Mouse (Mus musculus) C2C12 (cell line): Measurements from ENCODE around the gene Immp2l. TPM values are rescaled to one million over a fixed set of nuclear protein-coding genes. Genes with fewer than 3 reads are reported as not detected.
"Not testable (repeated sequence)": the region's sequence is repeated elsewhere in the genome, so short reads cannot be mapped to it uniquely, and the experiment has no call there.

Experiments used
- H3K27me3 ChIP-seq: one replicate; pipeline ENCODE4 v1.6.1; 2011; ENCODE audit not compliant: control insufficient read depth, insufficient read depth, insufficient read length
- H3K36me3 ChIP-seq: one replicate; pipeline ENCODE4 v1.6.1; 2011; ENCODE audit not compliant: control insufficient read depth, insufficient read depth
- H3K4me3 ChIP-seq: one replicate; pipeline ENCODE4 v1.5.1; 2011; ENCODE audit warnings: mild to moderate bottlenecking, control low read depth; ENCODE audit not compliant: poor library complexity, insufficient read depth, severe bottlenecking
- H3K79me2 ChIP-seq: one replicate; pipeline ENCODE4 v1.6.1; 2011; ENCODE audit not compliant: control insufficient read depth, insufficient read depth
- H3K79me3 ChIP-seq: one replicate; pipeline ENCODE4 v1.6.1; 2011; ENCODE audit warnings: low read depth, control low read depth
- H3ac ChIP-seq: one replicate; pipeline ENCODE3; 2011; ENCODE audit warnings: low read depth; ENCODE audit not compliant: control insufficient read depth, insufficient read length
- CEBPB ChIP-seq: IDR thresholded peaks from one replicate; pipeline ENCODE4 v1.6.1; 2011; ENCODE audit warnings: low read depth, mild to moderate bottlenecking, control low read depth, moderate library complexity
- CTCF ChIP-seq: IDR thresholded peaks from one replicate; pipeline ENCODE4 v1.5.1; 2011; ENCODE audit not compliant: control insufficient read depth, insufficient read depth, insufficient read length
- FOSL1 ChIP-seq: IDR thresholded peaks from one replicate; pipeline ENCODE4 v1.8.0; 2011; ENCODE audit warnings: mild to moderate bottlenecking, low read length; ENCODE audit not compliant: poor library complexity, insufficient read depth, severe bottlenecking
- MAX ChIP-seq: IDR thresholded peaks from one replicate; pipeline ENCODE4 v1.6.1; 2011; ENCODE audit warnings: mild to moderate bottlenecking, control low read depth
- MYOD1 ChIP-seq: IDR thresholded peaks from one replicate; pipeline ENCODE4 v1.6.1; 2011; ENCODE audit warnings: low read depth; ENCODE audit not compliant: control insufficient read depth, insufficient read length
- MYOG ChIP-seq: IDR thresholded peaks from one replicate; pipeline ENCODE4 v1.6.1; 2011; ENCODE audit not compliant: control insufficient read depth, insufficient read length; ENCODE audit errors: extremely low read depth
- USF1 ChIP-seq: IDR thresholded peaks from one replicate; pipeline ENCODE4 v1.6.1; 2011; ENCODE audit warnings: low read depth, mild to moderate bottlenecking, control low read depth, moderate library complexity
- polyA plus RNA-seq: library from polyadenylated mRNA; unstranded; fragments of >200 nt; fragmentation: generic; extraction: Trizol; gene quantifications from one replicate; pipeline ENCODE4 v1.2.1, GENCODE M21; 2012; ENCODE audit warnings: missing spikeins

Immp2l gene
- polyA plus RNA-seq, 1 experiment = 6.2 TPM

DNA sequence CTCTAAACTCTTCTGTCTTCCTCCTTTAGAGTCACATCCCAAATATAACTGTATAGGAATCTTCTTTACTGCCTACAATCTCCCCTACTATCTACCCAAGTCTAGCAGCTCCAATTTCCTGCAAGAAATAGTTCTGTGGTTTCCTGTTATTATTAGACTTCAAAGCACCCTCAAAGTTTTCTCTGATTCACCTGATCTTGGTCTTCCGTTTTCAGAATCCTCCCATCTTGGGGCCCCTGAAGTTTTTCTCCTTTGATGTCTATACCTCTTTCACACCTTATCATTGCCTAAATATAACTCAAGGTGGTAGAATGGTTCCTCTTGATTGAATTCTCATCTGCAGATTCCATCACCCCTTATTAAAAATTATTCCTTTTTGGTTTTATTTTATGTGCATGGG lies 704.6 kb downstream of the Immp2l start:
- no peaks in the 10 kb centered on the region for H3K79me3 ChIP-seq
- H3K27me3 ChIP-seq = no peaks in the 10 kb centered on the region
- H3K79me2 ChIP-seq = no peaks in the 10 kb centered on the region
- TF ChIP-seq MAX (no peak), CTCF (no peak), CEBPB (no peak)
- H3K4me3 ChIP-seq = no peak overlapping the region
- H3ac ChIP-seq = no peak overlapping the region
- no peaks in the 10 kb centered on the region for H3K36me3 ChIP-seq

GRCm38 (mm10) chr12:41729780-41730179 lies 705.9 kb downstream of the Immp2l start:
- Histone ChIP-seq H3K79me3 (no peaks in the 10 kb centered on the region), H3K4me3 (no peak overlapping the region), H3ac (no peak overlapping the region), H3K79me2 (no peaks in the 10 kb centered on the region), H3K36me3 (no peaks in the 10 kb centered on the region), H3K27me3 (no peaks in the 10 kb centered on the region)
- TF ChIP-seq CTCF (no peak), MAX (no peak), FOSL1 (no peak), MYOG (no peak)

DNA sequence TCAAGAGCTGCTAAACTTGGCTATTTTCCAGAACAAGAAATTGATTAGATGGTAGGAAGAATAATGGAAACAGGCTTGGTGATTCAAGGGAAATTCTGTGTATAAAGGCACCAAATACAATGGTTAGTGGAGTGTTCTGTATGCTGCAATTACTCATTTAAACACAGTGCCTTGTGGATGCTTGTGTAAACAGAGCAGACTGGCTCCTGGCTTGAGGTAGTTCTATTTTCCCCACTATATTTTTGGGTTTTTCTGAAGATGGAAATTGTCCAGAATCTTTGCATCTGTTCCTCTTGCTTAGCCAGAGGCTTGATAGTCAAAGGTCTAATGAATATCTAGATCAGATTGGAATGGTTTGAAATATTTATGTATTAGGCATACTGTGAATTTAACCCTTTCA lies 709.3 kb downstream of the Immp2l start:
- no peaks in the 10 kb centered on the region for H3K79me2 ChIP-seq
- H3K4me3 ChIP-seq = no peak overlapping the region
- H3ac ChIP-seq = no peak overlapping the region
- H3K27me3 ChIP-seq = no peaks in the 10 kb centered on the region
- TF ChIP-seq MYOG (no peak), CTCF (no peak), USF1 (no peak), FOSL1 (no peak)
- no peaks in the 10 kb centered on the region for H3K36me3 ChIP-seq
- H3K79me3 ChIP-seq = no peaks in the 10 kb centered on the region

DNA sequence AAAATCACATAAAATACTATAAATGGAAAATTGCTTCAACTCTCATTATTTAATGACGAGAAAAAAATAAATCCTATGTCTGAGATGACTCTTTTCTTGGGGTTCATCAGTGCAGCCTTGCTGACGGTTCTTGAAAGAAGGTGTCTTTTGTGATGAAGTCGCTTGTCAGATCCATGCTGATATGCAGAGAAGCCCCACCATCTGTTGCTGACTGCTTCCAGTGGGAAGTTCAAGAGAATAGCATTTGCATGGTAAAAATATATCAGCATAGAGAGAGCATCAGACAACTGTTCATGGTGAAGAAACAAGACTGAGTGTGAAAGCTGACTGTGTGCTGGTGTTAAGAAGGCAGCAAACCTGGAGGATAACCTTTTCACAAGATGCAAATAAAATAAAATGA lies 719.0 kb downstream of the Immp2l start:
- H3K4me3 ChIP-seq = no peak overlapping the region
- H3ac ChIP-seq = no peak overlapping the region
- H3K27me3 ChIP-seq = no peaks in the 10 kb centered on the region
- no peaks in the 10 kb centered on the region for H3K79me2 ChIP-seq
- no peak for TF ChIP-seq CTCF
- no peak for TF ChIP-seq FOSL1
- no peak for TF ChIP-seq MAX
- TF ChIP-seq MYOD1 = no peak
- TF ChIP-seq CEBPB = no peak
- H3K36me3 ChIP-seq = no peaks in the 10 kb centered on the region
- no peaks in the 10 kb centered on the region for H3K79me3 ChIP-seq

DNA sequence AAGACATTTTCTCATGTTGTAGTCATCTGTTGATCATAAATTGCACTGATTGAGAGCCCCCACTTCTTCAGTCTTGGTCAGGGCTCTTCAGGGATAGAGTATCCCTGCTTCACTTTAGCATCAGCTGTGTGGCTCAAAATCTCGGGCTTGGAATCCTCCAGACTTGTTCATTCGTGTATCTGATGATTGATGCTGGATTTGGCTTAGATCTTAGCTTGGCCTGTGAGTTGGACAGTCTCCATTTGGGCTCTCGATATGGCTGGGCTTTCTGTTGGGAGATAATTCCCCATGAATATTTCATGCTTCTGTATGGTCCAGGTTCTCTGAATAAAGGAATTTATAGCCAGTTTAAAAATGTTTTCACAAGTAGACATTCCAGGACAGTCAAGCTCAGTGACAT lies 739.5 kb downstream of the Immp2l start:
- no peak for TF ChIP-seq USF1
- Histone ChIP-seq H3K27me3 (no peaks in the 10 kb centered on the region), H3ac (no peak overlapping the region), H3K79me2 (no peaks in the 10 kb centered on the region), H3K79me3 (no peaks in the 10 kb centered on the region), H3K4me3 (no peak overlapping the region), H3K36me3 (no peaks in the 10 kb centered on the region)

- no peaks in the 10 kb centered on the region for H3K27me3 ChIP-seq
- TF ChIP-seq MYOG (no peak), FOSL1 (no peak), MYOD1 (no peak)
- H3ac ChIP-seq = no peak overlapping the region
- H3K36me3 ChIP-seq = no peaks in the 10 kb centered on the region
- H3K79me2 ChIP-seq = no peaks in the 10 kb centered on the region
- no peaks in the 10 kb centered on the region for H3K79me3 ChIP-seq
- no peak overlapping the region for H3K4me3 ChIP-seq
These were observed 750.1 kb downstream of the Immp2l start for GRCm38 (mm10) chr12:41773961-41774360.

DNA sequence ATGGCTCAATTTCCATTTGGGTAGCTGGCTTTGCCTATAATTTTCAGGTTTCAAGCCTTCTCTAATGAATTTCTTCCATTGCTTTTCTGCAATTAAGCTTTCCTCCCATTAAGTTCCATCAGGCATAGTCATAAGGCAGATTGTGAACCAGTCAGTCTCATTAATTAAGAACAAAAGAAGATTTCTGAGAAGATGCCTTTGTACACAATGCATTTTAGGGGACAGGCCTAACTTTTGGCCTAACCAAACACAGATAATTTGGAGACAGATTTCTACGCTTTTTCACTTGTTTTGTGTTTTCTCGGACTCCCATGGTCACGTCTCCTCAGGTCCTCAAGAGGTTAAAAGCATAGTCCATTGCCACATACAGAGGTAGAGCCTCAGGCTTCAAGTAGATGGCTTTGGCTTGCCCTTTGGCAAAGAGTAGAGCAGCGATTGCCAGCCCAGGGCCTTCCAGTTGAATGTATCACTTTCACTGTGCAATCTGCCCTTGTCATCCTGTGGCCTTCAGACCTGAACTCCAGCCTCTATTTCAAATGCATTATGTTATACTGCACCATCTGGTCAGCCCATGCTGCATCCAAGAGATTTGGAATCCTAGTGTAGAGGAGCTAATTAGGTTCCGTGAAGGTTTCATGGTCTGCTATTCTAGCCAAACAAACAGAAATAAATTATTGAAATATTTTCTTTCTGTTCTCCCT lies 750.9 kb downstream of the Immp2l start:
- Histone ChIP-seq H3K79me2 (no peaks in the 10 kb centered on the region), H3K36me3 (no peaks in the 10 kb centered on the region), H3K27me3 (no peaks in the 10 kb centered on the region), H3K4me3 (no peak overlapping the region), H3K79me3 (no peaks in the 10 kb centered on the region), H3ac (no peak overlapping the region)
- TF ChIP-seq CTCF = no peak
- no peak for TF ChIP-seq MAX
- TF ChIP-seq USF1 = no peak
- no peak for TF ChIP-seq MYOD1
- no peak for TF ChIP-seq FOSL1
- TF ChIP-seq CEBPB = no peak

- H3K27me3 ChIP-seq, H3K79me2 ChIP-seq, H3K4me3 ChIP-seq, H3ac ChIP-seq, H3K79me3 ChIP-seq, H3K36me3 ChIP-seq: not testable (repeated sequence)
These were observed 753.9 kb downstream of the Immp2l start for GRCm38 (mm10) chr12:41777762-41778161.

DNA sequence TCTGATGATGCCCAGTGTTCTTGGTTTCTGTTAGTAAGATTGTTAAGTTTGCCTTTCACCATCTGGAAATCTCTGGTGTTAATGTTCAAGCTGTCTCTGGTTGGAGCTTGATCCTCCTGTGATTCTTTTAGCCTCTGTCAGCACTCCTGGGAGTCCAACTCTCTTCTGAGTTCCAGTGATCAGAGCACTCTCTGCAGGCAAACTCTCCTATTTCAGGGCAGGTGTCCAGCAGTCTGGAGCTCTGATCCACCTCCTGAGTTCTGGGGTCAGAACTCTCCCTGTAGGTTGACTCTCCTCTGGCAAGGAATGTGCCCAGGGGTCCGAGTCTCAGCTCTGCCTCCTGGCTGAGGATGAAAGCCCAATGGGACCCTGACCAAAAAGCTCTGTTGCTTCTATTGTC lies 769.8 kb downstream of the Immp2l start:
- not testable (repeated sequence) for H3K4me3 ChIP-seq, H3K36me3 ChIP-seq, H3K79me2 ChIP-seq, H3K27me3 ChIP-seq, H3K79me3 ChIP-seq, H3ac ChIP-seq
